Mouse (Mus musculus) megakaryocyte, embryonic 14.5 days (primary cell): Measurements from ENCODE around the gene Xylt1.

ENCODE experiments used
- FLI1 ChIP-seq: IDR thresholded peaks from 2 replicates; pipeline ENCODE4 v1.6.1; 2012; ENCODE audit warnings: low read length, inconsistent platforms, mixed read lengths
- GATA1 ChIP-seq: IDR thresholded peaks from 3 replicates; pipeline ENCODE4 v1.6.1; 2012; ENCODE audit warnings: mixed read lengths, low read length, inconsistent platforms, borderline replicate concordance

DNA sequence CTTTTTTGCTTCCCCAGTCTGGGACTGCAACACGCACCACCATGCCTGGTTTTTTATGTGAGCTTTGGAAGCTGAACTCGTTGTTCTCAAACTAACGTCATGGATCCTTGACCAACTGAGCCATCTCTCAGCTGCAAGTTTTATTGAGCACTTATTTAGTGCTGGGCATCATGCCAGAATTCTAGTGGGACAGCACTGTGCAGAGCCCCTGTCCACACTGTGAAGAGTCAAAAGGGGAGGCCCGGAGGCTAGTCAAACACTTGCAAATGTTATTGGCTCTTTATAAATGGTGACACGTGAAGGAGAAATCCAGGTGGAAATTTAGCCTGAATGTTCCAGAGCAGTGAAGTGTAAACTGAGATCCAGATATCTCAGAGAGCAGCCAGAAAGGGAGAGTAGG lies 121.6 kb downstream of the Xylt1 start:
- TF ChIP-seq GATA1 (no peak), FLI1 (no peak)
